ENCODE assay signal across 8 mouse cellular contexts in genomic region chr2:134644301-134644912, GRCm38 (mm10). TPM values are rescaled to one million over a fixed set of nuclear protein-coding genes. Genes with fewer than 3 reads are reported as not detected.
DNase-seq lines count a peak whose midpoint lies in the region; ATAC-seq and TF ChIP-seq lines count a peak whose summit lies in the region.

No protein-coding gene starts in this region.

- no peaks in the 10 kb centered on the region for H3K27me3 ChIP-seq in lung, embryonic 16.5 days (ENCODE audit: control insufficient read depth, insufficient read depth, low read depth, low read length)
- H3K27me3 ChIP-seq in limb, embryonic 14.5 days (ENCODE audit: control insufficient read depth, insufficient read depth, low read length) = no peaks in the 10 kb centered on the region
- H3K27me3 ChIP-seq in stomach, embryonic 16.5 days (ENCODE audit: control insufficient read depth, insufficient read depth, low read length) = no peaks in the 10 kb centered on the region

- DNase-seq in CD4-positive, CD25-positive, alpha-beta regulatory T cell, adult 2 months (ENCODE audit: low read depth, low spot score) = peak; percentile 6
- DNase-seq in lung, adult 18-20 months = no peak
- no peak for DNase-seq in limb, embryonic 14.5 days (ENCODE audit: low spot score)
- DNase-seq in thymus, postnatal 4 days = no peak

- H3K4me3 ChIP-seq in lung, embryonic 16.5 days (ENCODE audit: low read length) = peak overlapping the region; percentile 95
- H3K4me3 ChIP-seq in limb, embryonic 14.5 days (replicated peaks; ENCODE audit: low read length) = peak overlapping the region; percentile 85
- peak overlapping the region; percentile 83 for H3K4me3 ChIP-seq in stomach, embryonic 16.5 days (replicated peaks; ENCODE audit: low read length)

- H3K27ac ChIP-seq in lung, embryonic 16.5 days (ENCODE audit: low read length) = peak overlapping the region; percentile 72
- peak overlapping the region; percentile 48 for H3K27ac ChIP-seq in limb, embryonic 14.5 days (replicated peaks; ENCODE audit: low read depth, low read length)
- peak overlapping the region; percentile 57; the same call in 1 of the 2 replicates for H3K27ac ChIP-seq in stomach, embryonic 16.5 days (ENCODE audit: low read length)

- H3K4me2 ChIP-seq in lung, embryonic 16.5 days (ENCODE audit: low read depth, low read length) = peak overlapping the region; percentile 81
- H3K4me2 ChIP-seq in limb, embryonic 14.5 days (replicated peaks; ENCODE audit: low read depth, low read length, severe bottlenecking) = peak overlapping the region; percentile 52
- H3K4me2 ChIP-seq in stomach, embryonic 16.5 days (ENCODE audit: low read depth, low read length) = peak overlapping the region; percentile 48

- no peak for TF ChIP-seq POLR2A in limb, embryonic 14.5 days (IDR thresholded peaks at IDR 0.05; ENCODE audit: borderline replicate concordance, extremely low read depth, insufficient read depth, insufficient read length)

- WGBS in lung, embryonic 16.5 days = 24% methylated on average over 6 of the region's 6 CpGs
- 29% methylated on average over 6 of the region's 6 CpGs for WGBS in limb, embryonic 14.5 days
- 29% methylated on average over 6 of the region's 6 CpGs for WGBS in stomach, embryonic 16.5 days

- H3K4me1 ChIP-seq in lung, embryonic 16.5 days (replicated peaks; ENCODE audit: control insufficient read depth, insufficient read depth, low read length) = peaks cover 10% of the 10 kb centered on the region
- peaks cover 5% of the 10 kb centered on the region; the same call in 1 of the 2 replicates for H3K4me1 ChIP-seq in limb, embryonic 14.5 days (ENCODE audit: control insufficient read depth, insufficient read depth, low read length)
- H3K4me1 ChIP-seq in stomach, embryonic 16.5 days (ENCODE audit: control insufficient read depth, insufficient read depth, low read length) = peaks cover 3% of the 10 kb centered on the region; the same call in 1 of the 2 replicates

- no peak for ATAC-seq in CD4-positive, CD25-positive, alpha-beta regulatory T cell, adult 4 months
- no peak for ATAC-seq in lung, embryonic 16.5 days (ENCODE audit: low read depth)
- no peak for ATAC-seq in limb, embryonic 14.5 days (ENCODE audit: low FRiP score, low read depth)
- no peak for ATAC-seq in stomach, embryonic 16.5 days (ENCODE audit: insufficient read depth, low FRiP score)
- ATAC-seq in monocyte, adult 5-6 weeks (replicated peaks; ENCODE audit: insufficient number of reproducible peaks, low FRiP score, low TSS enrichment, poor library complexity, severe bottlenecking) = no peak

- no peaks in the 10 kb centered on the region for H3K36me3 ChIP-seq in lung, embryonic 16.5 days (ENCODE audit: control insufficient read depth, insufficient read depth, low read length)
- H3K36me3 ChIP-seq in limb, embryonic 14.5 days (ENCODE audit: control insufficient read depth, insufficient read depth, low read length) = 0 out of 2 replicates have a peak, but pooled peaks cover 3% of the 10 kb centered on the region
- H3K36me3 ChIP-seq in stomach, embryonic 16.5 days (ENCODE audit: control insufficient read depth, insufficient read depth, low read length) = no peaks in the 10 kb centered on the region

- no peak overlapping the region for H3K9ac ChIP-seq in lung, embryonic 16.5 days (ENCODE audit: low read length)
- no peak overlapping the region for H3K9ac ChIP-seq in limb, embryonic 14.5 days (ENCODE audit: low read depth, low read length, severe bottlenecking)
- H3K9ac ChIP-seq in stomach, embryonic 16.5 days (ENCODE audit: low read length) = no peak overlapping the region

- H3K9me3 ChIP-seq in lung, embryonic 16.5 days (ENCODE audit: control insufficient read depth, low read length) = no peaks in the 10 kb centered on the region
- H3K9me3 ChIP-seq in limb, embryonic 14.5 days (ENCODE audit: control insufficient read depth, low read length) = no peaks in the 10 kb centered on the region
- no peaks in the 10 kb centered on the region for H3K9me3 ChIP-seq in stomach, embryonic 16.5 days (replicated peaks; ENCODE audit: control insufficient read depth, low read length)

RNA-seq across cellular contexts. Expression of gene Tmx4, which starts 0.5 kb away (rescaled TPM):
- polyA plus RNA-seq in CD4-positive, CD25-positive, alpha-beta regulatory T cell, adult 4 months (2017; shearing (Covaris generic)) = 10 to 100 TPM; 14.1 to 18.1 TPM
- 17.2 and 21.4 TPM in 2 replicates for polyA plus RNA-seq in lung, embryonic 16.5 days (2015; fragmentation: Nextera tagmentation; extraction: Ambion mirVana)
- polyA plus RNA-seq in limb, embryonic 14.5 days (2012; rRNA removed) = 10.5 and 10.7 TPM in 2 replicates
- 18.8 and 20.1 TPM in 2 replicates for polyA plus RNA-seq in limb, embryonic 14.5 days (2014; fragmentation: Nextera tagmentation; extraction: Ambion mirVana)
- polyA plus RNA-seq in stomach, embryonic 16.5 days (2015; fragmentation: Nextera tagmentation; extraction: Ambion mirVana) = 20.4 and 21.9 TPM in 2 replicates
- total RNA-seq in monocyte, adult 5-6 weeks (2017) = 36.6 to 47.6 TPM (median 41.2 TPM) in 3 replicates
